Mouse (Mus musculus) cortical plate, adult 2 months (tissue): Measurements from ENCODE around the gene Klf16. TPM values are rescaled to one million over a fixed set of nuclear protein-coding genes. Genes with fewer than 3 reads are reported as not detected.
A peak's percentile ranks its signal among the peaks of the same experiment; 100 is the strongest.

Experiments used
- H3K27ac ChIP-seq: fragments of 200-500 bp; 2 replicates; pipeline ENCODE4 v1.5.1; 2012; ENCODE audit warnings: low read length, control low read depth, inconsistent platforms; ENCODE audit not compliant: insufficient read depth
- H3K4me1 ChIP-seq: fragments of 200-500 bp; 2 replicates; pipeline ENCODE4 v1.6.1; 2011; ENCODE audit warnings: low read length; ENCODE audit not compliant: control insufficient read depth, insufficient read depth
- H3K4me3 ChIP-seq: fragments of 200-500 bp; 2 replicates; pipeline ENCODE4 v1.5.1; 2011; ENCODE audit warnings: mild to moderate bottlenecking, low read length, control low read depth; ENCODE audit not compliant: insufficient read depth
- CTCF ChIP-seq: fragments of 200-500 bp; IDR thresholded peaks from 2 replicates; pipeline ENCODE4 v1.5.1; 2011; ENCODE audit warnings: mild to moderate bottlenecking, control low read depth, low read length; ENCODE audit not compliant: insufficient read depth; ENCODE audit errors: extremely low read depth
- POLR2A ChIP-seq: fragments of 200-500 bp; IDR thresholded peaks from 2 replicates; pipeline ENCODE4 v1.6.1; 2011; ENCODE audit warnings: mild to moderate bottlenecking, low read length, control low read depth; ENCODE audit not compliant: insufficient read depth; ENCODE audit errors: extremely low read depth
- polyA plus RNA-seq: library from polyadenylated mRNA; depleted of rRNA; stranded (reverse); fragments of >200 nt; gene quantifications from 2 replicates; pipeline ENCODE4 v1.2.3, GENCODE M21; 2012

Gene Klf16
- polyA plus RNA-seq, 1 experiment: 36.9 TPM

DNA sequence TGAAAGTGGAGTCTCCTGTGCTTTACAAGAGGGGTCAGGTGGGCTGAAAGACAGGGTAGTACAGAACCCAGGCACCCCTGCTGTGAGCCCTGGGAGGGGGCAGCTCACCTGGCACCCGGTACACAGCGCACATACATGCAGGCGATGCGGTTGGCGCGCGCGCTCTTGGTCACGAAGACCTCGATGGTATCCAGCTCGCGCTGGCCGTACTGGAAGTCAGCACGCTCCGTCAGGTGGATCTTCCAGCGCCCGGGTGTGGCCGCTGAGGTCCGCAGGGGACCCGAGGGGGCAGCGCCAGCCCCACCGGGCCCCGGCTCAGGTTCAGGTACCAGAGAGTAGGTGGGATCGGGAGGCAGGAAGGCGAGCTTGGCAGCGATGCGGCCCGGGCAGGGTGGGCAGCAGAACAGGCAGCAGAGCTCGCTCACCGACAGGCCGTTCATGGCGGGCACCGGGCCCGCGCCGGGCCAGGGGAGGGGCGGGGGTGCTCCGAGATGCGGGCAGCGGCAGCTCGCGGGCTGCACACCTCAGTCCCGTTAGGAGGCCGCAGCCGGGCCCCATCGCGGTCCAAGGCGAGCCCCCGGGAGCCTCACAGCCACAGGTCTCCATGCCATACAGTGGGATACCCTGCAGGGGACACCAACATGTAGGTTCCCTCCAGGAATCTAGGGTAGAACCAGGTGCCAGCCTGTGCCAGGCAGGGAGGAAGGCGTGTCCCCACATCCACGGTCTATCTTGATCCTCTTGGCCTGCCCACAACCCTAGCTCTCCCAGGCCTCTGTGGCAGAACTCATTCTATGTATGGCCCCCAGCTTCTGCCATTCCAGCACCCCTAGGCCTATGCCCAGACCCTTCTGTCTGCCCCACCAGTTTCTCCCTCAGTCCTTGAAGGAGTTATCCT lies 9.5 kb upstream of the Klf16 start:
- TF ChIP-seq CTCF (no peak), POLR2A (no peak)
- H3K4me3 ChIP-seq: no peak overlapping the region
- H3K4me1 ChIP-seq: peaks cover 8% of the 10 kb centered on the region
- H3K27ac ChIP-seq: peak overlapping the region; percentile 63

DNA sequence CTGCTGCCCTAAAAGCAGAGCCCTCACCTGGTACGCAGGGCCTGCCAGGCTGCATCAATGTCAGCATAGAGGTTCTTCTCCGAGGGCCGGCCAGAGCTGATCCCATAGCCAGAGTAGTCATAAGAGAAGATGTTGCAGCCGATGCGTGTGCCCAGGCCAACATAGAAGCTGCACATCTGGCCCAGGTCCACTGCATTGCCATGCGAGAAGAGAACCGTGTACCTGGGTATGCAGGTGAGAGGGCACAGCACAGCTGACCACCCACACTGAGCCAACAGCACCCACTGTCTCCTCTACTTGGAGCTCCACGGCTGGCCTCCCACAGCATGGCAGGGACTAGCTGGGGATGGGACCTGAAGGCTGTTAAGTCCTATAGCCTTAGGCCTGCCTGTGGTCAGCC lies 8.5 kb upstream of the Klf16 start:
- no peak for TF ChIP-seq CTCF
- no peak for TF ChIP-seq POLR2A
- no peak overlapping the region for H3K27ac ChIP-seq

DNA sequence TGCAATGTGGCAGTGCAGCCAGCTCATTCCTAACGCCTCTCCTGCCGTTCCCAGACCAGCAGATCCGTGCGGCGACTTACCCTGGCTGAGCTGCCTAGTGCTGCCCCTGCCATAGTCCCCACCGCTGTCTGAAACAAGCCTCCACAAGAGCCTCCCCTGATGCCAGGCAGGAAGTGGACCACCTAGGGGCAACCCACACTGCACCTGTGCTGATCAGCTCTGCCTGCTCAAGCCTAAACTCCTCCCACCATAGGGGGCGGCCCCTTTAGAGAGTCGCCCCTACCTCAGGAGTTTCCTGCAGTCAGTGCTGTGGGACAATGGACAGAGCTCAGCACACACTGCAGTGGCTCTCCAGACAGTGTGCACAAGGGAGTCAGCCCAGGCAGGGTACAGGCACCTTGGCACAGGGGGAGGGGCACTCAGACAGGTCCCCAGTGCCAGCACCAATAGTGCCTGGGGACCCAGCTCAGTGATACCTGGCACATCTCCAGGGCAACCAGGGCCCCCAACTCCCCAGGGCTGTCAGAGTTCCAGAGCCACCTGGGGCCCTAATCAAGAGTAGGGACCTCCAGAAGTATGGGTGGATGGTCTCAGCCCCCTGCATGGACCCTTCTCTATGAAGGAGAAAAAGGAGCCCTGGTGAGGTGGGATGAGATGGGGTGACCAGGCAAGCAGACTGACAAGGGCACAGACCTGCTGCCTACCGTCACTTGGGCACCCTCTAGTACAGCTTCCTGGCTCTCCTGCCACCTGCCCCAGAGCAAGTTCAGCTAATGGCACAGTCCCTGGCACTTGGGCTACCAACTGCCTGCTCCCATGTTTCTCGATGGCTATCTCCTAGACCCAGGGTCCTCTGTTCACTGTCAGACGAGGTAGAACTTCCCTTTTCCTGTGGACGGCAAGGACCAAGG lies 7.8 kb upstream of the Klf16 start:
- Histone ChIP-seq H3K4me1 (peaks cover 8% of the 10 kb centered on the region), H3K4me3 (no peak overlapping the region), H3K27ac (no peak overlapping the region)
- TF ChIP-seq POLR2A (no peak), CTCF (no peak)

More for the DNA sequence above, 8.5 kb upstream of the Klf16 start:
- Histone ChIP-seq H3K4me3 (no peak overlapping the region), H3K4me1 (peaks cover 8% of the 10 kb centered on the region)

DNA sequence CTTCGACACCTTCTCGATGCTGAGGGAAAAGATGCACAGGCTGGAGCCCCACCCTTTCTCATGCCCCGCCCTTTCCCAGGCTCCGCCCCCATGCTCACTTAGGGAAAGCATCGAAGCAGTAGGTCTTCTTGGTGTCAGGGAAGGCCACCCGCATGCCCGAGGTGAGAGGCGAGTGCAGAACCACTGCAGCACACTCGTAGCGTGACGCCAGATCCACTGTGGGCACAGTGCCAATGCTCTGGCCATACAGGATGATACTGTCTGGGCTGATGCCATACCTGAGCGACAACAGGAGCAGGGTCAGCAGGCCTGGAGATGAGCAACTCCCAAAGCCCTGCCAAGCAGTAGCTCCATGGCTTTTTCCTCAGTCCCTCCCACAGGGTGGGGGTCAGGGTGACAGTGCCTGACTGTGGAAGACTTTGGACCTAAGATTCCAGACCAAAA lies 6.9 kb upstream of the Klf16 start:
- no peak overlapping the region for H3K4me3 ChIP-seq
- peaks cover 8% of the 10 kb centered on the region for H3K4me1 ChIP-seq
- H3K27ac ChIP-seq: no peak overlapping the region
- TF ChIP-seq CTCF (no peak), POLR2A (no peak)

DNA sequence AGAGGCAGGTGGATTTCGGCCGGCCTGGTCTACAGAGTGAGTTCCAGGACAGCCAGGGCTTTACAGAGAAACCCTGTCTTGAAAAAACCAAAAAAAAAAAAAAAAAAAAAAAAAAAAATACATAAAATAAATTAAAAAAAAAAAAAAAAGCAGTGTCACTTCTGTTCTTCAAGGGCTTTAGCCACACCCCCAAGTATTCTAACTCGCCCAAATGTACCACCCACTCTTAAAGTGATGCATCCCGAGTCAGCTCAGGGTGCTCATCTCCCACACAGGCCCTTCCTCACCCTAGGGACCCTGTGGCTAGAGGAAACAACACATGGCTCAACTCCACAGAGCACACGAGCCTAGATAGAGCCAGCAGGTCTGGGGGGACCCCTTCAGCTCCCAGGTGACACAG lies 5.9 kb upstream of the Klf16 start:
- Histone ChIP-seq H3K27ac (no peak overlapping the region), H3K4me1 (peaks cover 4% of the 10 kb centered on the region), H3K4me3 (no peak overlapping the region)
- TF ChIP-seq CTCF: no peak

DNA sequence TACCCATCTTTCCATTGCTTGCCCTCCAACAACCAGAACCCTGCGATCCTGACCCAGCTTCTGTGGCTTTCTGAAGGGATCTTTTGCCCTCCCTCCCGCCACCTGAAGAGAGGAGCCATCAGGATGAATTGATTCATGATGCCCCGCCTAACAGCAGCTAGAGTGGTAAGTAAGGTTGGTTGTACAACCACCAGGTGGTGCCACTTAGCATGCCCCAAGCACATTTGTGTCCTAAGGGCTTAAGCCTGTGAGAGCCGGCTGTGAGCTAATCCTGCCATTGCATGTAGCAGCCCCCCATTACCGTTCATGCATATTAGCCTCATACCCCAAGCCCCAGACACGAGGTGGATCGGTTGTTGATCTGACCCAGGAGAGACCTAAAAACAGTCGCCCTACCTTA lies 1.8 kb upstream of the Klf16 start:
- TF ChIP-seq POLR2A (no peak), CTCF (peak; percentile 50)
- Histone ChIP-seq H3K4me3 (peak overlapping the region; percentile 63; the same call in 1 of the 2 replicates), H3K4me1 (peaks cover 2% of the 10 kb centered on the region; the same call in 1 of the 2 replicates), H3K27ac (no peak overlapping the region)

DNA sequence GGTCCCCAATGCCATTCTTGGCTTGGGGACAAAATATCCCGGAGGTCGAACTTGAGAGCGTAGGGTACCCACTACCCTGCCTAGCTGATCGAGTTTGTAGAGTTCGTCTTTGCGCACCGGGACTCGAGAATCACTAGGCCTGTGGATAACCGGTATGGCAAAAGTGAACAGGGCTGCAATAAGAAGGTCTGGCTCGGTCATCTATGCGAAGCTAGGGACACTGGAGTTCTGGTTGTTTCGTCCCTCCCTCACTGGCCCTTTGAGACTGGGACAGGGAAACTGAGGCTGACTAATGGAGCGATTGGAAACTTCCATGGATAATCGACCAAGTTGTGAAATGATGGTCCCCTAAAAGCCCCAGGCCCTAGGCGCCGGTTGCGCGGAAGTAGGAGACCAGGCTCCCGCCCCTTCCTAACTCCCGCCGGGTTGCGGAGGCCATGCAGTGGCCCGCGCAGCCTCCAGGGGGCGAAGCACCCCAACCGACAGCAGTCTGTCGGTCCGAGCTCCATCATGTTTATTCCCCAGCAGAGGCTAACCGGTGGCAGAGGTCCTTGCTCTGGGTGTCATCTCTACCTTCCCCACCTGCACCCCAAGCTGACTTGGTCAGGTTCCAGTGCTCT lies 1.1 kb upstream of the Klf16 start:
- Histone ChIP-seq H3K4me3 (peak overlapping the region; percentile 63), H3K27ac (peak overlapping the region; percentile 47), H3K4me1 (peaks cover 3% of the 10 kb centered on the region; the same call in 1 of the 2 replicates)
- TF ChIP-seq POLR2A: no peak
- TF ChIP-seq CTCF: peak; percentile 54

DNA sequence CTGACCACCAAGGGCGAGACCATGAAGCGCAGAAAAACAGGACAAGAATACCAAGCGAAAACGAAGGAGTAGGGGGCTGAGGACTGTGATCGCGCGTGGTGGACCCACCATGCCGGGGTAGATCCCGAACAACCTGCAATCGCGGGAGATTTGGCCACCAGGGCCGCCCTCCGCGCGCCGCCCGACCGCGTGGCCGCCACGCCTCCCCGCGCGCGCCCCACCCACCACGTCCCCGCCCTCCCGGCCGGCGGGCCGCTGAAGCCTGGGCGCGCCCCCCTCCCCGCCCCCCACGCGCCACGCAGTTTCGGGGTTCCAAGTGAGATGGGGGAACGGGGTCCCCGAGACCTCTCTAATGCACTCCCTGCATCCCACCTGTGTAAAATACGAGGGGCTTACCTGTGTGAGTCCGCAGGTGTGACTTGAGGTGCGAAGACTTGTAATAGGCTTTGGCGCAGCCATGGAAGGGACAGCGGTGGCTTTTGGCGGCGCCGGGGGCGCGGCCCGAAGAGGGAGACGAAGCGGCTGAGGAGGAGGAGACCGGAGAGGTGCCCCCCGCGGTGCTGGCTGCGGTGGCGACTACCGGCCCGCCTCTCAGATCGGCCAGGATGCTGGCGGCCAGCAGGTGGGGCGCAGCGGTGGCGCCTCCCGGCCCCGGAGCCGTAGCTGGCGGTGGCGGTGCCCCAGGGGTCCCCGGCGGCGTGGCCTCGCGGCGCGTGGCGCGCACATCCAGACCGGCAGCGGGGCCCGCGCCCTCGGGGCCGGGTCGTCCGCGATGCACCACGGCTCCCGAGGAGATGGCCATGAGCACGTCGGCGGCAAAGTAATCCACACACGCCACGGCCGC lies 548 bp downstream of the Klf16 start:
- TF ChIP-seq POLR2A: no peak
- no peak for TF ChIP-seq CTCF
- H3K27ac ChIP-seq: peak overlapping the region; percentile 96
- H3K4me3 ChIP-seq: peak overlapping the region; percentile 63
- peaks cover 7% of the 10 kb centered on the region; the same call in 1 of the 2 replicates for H3K4me1 ChIP-seq
